Mouse (Mus musculus) adipocyte (in vitro differentiated cells): ENCODE measurements around the gene Med20.
A peak's percentile ranks its signal among the peaks of the same experiment; 100 is the strongest.
"Not testable (repeated sequence)": the region's sequence is repeated elsewhere in the genome, so short reads cannot be mapped to it uniquely, and the experiment has no call there.

Experiments used
- DNase-seq: peaks from one replicate; pipeline ENCODE4 v3.0.0-alpha.2; 2016; ENCODE audit warnings: low spot score

Med20 gene

DNA sequence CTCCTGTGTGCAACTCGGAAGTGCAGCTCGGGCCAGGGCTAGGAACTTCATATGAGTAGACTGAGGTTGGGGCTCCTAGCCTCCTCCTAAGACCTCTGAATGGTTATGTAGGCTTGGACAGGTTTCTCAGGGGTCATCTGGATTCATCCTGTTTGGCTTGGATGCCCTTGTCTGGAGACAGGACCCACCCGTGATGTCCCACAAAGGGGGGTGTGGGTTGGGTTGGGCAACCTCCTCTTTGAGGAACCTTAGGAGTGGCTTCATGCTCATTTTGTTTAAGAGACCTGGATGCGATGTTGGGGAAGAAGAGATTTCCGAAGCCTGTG lies 14.6 kb upstream of the Med20 start:
- DNase-seq = no peak

DNA sequence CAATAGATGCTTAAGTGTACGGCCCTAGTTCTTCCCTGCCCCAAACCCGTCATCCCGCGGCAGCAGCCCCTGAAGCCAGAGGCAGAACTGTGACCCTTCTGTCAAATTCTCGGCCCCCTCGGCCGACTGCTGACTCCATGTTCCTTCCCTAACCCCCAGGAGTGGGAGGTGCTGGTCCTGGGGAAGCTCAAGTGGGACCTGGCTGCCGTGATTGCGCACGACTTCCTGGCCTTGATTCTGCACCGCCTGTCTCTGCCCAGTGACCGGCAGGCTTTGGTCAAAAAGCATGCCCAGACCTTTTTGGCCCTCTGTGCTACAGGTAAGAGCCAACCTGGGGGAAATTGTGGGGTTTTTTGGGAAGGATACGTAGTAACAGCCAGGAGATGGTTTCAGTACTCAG lies 14.1 kb upstream of the Med20 start:
- no peak for DNase-seq

DNA sequence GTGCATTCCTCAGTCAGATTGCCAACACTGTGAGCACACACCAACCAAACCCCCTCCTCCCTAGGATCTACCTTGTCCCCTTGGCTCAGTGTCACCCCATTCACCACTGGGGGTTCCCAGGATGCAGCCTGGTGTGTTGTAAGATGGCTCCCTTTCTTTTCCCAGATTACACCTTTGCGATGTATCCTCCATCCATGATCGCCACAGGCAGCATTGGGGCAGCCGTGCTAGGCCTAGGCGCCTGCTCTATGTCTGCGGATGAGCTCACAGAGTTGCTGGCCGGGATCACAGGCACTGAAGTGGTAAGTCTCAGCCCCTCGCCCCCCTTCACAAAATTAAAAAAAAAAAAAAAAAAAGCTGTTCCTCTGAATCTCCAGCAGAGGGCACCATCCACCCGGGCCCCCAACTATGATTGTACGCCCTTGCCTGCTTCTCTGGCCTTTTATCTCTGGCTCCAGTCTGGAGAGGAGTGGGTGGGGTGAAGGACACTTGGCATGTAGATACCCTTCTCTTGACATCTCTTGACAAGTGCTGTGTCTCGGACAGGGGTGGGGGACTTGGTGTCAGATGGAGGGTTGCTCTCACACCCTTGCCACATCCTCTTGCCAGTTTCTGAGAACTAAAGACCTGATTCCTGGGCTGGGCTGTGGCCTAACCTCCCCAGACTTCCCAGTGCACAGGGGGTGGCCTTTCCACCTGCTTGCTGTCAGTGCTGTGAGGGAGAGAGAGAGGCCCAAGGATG lies 13.4 kb upstream of the Med20 start:
- peak; percentile 50 for DNase-seq

DNA sequence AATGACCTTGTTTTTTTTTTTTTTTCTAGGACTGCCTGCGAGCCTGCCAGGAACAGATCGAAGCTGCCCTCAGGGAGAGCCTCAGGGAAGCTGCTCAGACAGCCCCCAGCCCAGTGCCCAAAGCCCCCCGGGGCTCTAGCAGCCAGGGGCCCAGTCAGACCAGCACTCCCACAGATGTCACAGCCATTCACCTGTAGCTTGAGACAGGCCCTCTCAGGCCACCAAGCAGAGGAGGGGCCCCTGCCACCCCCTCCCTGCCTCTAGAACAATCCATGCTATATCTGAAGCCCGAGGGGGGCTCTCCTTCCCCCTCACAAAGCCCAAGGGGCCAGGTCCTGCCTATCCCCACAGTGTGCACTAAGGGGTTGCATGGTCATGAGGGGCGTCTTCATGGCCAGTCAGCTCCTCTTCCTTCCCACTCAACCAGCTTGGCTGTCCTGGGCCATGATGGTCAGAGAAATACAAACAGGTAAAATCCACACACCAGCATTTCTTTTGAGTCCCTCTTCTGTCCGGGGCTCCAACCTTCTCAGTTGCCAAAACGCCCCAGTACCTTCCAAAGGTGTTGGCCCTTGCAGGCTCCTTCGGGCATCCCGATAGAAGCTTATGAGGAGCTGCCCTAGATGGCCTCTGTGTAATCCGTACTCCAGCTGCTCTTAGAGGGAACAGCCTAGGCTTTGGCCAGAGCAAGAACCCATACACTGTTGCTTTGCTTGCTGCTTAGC lies 12.6 kb upstream of the Med20 start:
- not testable (repeated sequence) for DNase-seq

DNA sequence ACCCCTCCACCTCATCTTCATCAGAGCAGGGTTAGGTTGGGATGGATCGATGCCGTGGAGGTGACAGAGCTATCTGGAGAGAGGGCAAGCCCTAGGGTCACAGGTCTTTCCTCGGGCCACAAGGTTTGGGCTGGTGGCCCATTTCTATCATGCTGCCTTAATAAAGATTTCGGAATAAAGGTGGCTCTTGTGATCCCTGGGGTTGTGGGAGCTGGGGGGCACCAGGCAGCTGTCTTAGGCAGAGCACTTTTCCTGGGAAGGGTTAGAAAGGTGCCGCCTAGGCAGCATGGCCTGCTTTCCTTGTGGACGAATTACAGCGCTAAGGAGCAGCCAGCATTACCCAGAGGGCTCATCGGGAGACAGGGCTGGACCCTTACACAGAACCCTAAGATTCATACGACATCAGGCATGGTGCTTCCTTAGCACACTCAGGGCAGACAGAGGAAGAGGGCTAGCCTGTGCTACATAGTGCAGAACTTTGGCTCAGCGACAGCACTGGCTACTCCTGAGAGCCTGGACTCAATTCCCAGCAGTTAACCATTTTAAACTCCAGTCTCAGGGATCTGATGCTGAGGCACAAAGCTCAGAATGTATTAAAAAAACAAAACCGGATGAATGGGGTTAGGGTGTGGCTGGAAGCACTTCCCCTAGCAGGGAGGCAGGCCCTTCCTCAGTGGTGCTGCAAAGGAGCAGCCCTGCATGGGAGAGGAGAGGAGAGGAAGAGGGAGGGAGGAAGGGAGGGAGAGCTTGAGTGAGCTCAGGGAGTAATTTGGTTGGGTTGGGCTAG lies 11.7 kb upstream of the Med20 start:
- DNase-seq = peak; percentile 40

DNA sequence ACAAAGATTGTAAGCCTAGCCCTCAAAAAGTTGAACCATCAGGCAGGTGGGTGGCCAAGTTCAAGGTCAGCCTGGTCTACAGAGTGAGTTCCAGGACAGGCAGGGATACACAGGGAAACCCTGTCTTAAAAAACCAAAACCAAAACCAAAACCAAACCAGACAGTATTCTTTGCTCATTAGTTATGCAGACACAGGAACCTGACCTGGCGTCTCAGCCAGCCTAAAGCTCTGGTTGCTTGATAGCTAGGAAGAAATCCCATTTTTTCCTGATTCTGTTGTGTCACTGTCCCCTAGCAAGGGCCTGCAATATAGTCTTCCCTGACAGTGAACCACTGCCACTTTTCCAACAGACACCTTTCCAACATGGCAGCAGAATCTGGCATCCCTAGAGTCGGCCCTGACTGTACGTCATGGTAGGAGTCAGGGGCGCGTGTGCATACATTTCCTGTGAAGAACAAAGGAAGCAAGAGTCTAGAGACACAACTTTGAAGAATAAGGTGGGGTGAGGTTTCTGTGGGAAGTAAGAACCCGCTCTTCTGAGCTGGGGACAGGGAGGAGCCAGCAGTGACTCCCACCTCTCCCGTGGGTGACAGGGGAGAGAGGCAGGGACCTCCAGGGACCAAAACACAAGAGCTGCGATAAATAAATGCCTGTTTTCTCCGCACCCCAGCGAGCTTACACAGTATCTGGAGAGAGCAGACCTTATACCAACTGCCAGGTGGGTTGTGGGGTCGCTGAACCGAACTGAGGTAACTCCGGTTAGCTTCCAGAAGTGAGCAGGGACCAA lies 10.6 kb upstream of the Med20 start:
- DNase-seq = no peak

DNA sequence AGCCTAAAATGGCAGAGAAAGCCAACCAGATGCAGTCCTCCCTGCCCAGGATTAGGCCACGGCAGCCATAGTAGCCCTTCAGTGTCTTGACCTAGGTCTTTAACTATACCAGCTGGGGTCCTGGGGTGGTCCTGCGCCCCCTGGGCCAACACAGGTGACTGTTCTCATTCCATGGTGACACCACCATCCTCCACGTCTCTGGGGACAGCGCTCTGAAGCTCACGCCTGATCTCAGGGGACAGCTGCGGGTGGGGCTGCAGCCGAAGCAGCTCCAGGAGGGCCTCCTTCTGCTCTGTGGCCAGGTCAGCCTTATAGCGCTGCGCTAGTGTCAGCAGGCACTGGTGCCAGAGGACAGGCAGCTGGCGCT lies 10.0 kb upstream of the Med20 start:
- no peak for DNase-seq

DNA sequence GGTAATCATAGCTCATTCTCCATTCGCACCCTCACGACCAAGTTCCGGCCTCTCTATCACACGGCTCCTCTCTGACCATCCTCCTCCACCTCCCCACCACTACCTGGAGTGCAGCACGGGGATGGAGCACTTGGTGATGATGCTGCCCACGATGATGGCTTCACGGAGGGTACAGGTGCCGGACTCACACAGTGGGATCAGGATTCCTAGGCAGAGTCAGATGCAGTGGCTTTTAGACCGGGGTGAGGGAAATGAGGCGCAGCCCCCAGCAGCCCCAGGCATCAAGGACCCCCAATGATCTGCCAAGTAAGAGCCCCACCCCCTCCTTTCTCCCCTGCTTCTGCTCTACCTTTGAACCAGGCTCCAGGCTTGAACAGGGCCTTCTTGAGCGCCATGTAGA lies 9.1 kb upstream of the Med20 start:
- no peak for DNase-seq

DNA sequence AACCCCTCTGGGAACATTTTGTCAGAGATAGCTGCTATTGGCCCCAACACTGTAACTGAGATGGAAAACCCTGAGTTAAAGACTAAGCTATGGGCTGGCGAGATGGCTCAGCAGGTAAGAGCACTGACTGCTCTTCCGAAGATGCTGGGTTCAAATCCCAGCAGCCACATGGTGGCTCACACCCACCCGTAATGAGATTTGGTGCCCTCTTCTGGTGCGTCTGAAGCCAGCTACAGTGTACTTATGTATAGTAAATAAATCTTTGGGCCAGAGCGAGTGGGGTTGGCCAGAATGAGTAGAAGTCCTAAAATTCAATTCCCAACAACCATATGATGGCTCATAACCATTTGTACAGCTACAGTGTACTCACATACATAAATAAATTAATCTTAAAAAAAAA lies 5.2 kb upstream of the Med20 start:
- DNase-seq = peak; percentile 40

DNA sequence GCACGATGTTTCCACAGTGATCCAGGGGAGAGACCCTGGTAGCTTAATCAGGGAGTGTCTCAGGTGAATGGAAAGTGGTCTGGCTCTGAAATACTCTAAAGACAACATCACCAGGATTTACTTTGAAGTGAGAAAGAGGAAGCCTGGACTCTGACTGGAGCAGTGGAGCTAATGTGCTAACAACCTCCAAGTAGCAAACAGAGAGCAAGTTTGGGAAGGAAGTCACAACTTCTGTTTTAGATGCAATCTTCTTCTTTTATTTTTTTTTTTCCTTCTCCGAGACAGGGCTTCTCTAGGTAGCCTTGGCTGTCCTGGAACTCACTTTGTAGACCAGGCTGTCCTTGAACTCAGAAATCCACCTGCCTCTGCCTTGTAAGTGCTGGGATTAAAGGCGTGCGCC lies 2.2 kb upstream of the Med20 start:
- no peak for DNase-seq

DNA sequence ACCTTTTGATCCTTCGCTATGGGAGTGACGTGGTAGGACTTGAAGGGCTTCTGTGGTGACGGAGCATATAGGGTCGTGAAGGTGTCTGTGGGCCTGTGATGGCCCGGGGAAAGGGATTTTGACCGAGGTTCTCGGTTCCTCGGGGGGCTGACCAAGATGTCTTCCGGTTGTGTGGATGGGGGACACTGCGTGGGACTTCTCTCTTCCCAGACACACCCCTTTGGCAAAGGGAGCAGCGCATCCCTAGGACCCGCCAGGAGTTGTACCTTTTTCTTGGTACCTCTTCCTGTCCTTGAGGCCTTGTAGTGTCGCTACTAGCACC lies 240 bp downstream of the Med20 start:
- no peak for DNase-seq

DNA sequence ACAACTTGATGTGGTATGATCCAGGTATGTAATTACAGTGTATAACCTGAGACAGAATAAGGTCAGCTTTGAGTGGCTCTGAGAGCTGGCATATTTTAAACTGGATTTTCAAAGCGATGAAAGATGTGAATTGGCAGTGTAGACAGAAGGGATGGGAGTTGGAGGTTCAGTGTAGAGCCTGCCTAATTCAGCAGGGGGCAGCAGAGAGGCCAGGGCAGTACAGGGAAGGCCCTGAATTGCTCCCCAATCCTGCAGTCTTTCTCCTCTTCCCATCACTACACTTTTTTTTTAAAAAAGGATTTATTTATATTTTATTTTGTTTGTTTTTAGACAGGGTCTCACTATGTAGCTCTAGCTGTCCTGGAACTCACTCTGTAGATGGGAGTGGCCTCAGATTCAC lies 2.6 kb downstream of the Med20 start:
- DNase-seq = peak; percentile 72

DNA sequence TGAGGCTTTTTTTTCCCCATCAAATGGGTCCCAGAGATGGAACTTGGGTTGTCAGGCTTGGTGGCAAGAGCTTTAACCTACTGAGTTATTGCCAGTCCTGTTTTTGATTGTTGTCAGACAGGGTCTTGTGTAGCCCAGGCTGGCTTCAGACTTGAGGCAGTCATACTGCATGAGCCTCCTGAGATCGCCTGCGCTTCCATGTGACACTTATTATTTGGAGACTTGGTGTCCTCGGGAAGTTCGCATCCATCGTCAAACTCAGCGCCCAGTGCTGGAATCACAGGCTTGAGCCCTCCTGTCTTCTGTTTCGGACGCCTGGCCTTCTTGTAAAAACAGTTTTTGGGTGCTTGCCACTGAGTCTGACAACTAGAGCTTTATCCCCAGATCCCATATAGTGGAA lies 4.7 kb downstream of the Med20 start:
- DNase-seq = no peak

DNA sequence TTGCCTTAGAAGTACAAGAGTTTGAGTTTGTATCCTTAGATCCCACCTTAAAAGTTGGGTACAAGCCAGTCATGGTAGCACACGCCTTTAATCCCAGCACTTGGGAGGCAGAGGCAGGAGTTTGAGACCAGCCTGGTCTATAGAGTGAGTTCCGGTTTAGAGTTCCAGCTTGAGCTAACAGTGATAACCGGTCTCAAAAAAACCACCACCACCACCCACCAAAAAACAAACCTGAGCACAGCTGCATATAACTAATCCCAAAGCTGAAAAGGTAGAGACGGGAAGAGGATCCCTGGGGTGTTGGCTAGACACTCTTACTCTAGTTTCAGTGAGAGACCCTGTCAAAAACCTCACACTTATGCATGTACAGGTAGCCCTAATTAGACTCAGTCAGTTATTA lies 5.3 kb downstream of the Med20 start:
- no peak for DNase-seq

DNA sequence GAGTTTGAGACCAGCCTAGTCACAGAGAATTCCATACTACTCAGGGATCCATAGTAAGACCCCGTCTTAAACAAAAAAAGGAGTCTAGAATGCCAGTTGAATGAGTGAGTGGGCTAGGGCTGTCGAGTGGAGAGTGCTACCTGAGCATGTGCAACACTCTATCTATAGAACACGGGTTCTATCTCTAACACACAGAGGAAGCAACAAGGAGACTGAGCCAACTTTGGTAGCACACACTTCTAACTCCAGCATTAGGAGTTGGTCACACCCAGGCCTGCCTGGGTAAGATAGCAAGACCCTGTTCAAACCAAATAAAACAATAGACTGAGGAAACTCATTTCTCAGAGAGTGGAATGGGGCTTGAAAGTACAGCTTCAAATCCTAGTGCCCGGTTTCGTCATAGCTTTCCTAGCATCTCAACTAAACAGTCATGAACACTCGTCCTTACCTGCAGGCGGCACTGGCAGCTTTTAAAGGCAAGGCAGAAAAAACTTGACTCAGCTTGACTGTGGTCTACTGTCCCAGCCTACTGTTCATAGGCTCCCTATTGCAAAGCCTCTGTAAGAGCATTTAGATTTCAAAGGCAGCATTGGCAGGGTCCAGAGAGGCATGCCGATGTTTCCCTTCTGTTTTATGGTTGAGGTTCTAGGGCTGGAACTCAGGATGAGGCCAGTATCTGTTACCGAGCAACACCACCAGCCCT lies 6.4 kb downstream of the Med20 start:
- DNase-seq = no peak

DNA sequence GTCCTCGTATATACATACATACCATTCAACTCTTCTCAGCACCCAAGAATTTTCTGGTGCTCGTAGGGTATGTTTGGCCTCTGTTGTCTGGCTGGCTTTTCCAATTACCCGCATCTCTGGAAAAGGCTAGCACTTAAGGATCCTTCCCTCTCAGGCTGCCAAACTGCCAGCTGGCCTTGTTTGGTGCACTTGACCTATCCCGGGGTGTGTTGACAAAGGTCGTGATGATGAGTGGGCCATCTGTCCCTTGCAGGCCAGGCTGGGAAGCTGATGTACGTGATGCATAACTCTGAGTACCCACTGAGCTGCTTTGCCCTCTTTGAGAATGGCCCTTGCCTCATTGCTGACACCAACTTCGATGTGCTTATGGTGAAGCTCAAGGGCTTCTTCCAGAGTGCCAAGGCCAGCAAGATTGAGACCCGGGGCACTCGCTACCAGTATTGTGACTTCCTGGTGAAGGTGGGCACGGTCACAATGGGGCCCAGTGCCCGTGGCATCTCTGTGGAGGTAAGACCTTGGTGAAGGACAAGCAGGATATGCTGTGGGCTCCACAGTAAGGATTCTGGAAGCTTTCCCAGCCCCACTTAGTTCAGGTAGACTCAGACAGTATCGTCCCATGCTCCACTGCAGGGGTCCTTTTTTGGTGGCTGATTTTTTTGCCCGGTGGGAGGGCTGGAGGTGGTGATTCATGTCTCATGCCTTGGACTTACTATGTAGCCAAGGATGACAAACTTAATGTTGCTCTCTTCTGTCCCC lies 7.4 kb downstream of the Med20 start:
- no peak for DNase-seq

DNA sequence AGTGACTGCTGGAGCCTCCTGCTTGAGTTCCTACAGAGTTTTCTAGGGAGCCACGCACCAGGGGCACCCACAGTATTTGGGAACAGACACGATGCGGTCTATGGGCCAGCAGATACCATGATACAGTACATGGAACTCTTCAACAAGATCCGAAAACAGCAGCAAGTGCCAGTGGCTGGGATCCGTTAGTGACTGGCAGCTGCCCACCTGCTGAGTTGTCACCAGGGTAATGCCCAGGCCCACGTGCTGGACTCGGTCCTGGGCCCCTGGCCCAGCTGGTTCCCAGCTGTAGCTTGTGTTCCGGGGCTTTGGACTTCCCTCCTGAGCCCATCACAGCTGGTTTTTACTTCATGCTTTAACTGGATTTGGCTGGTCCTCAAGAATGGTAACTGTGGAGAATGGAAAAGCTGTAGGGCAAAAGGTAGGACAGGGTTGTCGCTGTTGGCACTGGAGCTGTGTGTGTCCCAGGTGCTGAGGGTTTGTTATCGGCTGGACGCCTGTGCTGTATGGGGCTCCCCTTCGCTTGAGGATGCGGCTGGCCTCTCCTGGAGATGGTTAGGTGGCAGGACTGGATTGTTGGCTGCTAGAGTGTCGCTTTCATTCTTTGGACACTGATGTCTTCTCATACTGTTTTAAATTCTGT lies 11.7 kb downstream of the Med20 start:
- DNase-seq = no peak

DNA sequence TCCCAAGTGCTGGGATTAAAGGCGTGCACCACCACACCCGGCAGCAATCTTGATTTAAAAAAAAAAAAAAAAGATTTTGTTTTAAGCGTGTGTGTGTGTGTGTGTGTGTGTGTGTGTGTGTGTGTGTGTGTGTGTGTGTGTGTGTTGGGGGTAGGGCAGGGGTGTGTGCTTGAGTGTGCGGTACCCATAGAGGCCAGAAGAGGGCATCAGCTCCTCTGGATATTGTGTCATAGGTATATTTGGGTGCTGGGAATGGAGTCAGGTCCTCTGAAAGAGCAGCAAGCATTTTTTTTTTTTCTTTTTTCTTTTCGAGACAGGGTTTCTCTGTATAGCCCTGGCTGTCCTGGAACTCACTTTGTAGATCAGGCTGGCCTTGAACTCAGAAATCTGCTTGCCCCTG lies 13.2 kb downstream of the Med20 start:
- DNase-seq = not testable (repeated sequence)

DNA sequence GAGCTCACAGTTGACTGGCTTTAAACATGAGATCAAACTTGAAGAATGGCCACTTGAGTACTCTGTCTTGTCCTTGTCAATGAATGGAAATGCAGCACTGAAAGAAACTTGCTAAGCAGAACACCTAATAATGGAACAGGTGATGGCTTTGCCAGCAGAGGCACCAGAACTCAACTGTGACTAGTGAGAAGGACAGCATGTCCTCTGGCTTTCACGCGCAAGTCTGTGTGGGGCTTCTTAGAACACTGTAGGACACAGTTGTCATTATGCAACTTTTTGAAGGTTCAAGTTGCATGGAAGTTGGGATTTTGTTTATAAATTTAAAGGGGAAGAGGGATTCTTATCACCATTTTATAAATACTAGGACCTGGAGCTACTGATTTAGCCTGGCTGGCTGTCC lies 13.7 kb downstream of the Med20 start:
- no peak for DNase-seq

DNA sequence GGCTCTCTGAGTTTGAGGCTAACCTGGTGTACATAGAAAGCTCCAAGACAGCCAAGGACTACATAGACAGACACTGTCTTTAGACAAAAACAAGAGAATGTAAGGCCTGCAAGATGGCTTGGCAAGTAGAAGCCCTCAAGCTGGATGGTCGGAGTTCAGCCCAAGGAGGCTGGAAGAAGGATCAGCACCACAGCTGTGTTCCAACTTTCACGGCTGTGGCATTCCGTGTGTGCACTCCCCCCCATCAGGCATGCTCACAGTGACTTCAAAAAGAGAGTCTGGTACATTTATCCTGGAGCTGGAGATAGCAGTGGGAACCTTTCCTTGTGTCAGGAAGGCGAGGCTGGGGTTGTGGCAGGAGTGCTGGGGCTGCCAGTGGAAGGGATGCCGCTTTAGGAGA lies 14.6 kb downstream of the Med20 start:
- DNase-seq = no peak

DNA sequence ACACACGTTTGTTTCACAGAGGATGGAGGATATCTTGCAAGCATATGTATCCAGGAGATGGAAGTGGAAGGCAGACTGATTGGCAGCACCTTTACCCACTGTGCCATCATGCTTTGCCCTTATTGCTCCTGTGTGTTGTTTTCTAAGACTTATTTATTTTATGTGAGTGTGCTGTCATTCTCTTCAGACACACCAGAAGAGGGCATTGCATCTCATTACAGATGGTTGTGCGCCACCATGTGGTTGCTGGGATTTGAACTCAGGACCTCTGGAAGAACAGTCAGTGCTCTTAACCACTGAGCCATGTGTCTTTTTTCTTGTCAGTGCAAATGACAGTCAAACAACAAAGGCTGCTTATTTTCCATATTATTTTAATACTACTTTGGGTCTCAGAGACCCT lies 16.4 kb downstream of the Med20 start:
- DNase-seq = no peak
